ENCODE assay signal across 35 mouse cellular contexts in the genomic region with DNA sequence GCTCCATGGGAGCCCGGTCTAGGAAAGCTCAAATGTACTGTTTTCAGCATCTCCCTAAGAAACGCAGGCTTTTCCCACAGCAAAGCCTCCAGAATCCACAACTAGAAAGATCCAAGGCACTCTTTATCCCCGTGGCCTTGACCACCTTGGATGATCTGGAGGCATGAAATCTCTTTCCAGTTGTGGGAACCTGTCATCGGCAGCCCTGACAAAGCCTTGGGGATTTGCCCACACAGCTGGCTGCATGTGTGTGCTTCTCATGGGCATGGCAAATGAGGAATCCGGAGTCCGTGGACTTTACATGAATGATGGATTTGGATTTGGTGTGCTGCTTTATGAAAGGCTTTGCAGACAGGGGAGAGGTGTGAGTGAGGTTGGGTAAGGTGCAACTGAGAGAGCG. TPM values are rescaled to one million over a fixed set of nuclear protein-coding genes. Genes with fewer than 3 reads are reported as not detected.
DNase-seq lines count a peak whose midpoint lies in the region; ATAC-seq and TF ChIP-seq lines count a peak whose summit lies in the region.
"Had no signal": no experiment of that assay in that cellular context is flagged by ENCODE, and none has a peak within 500 bp of the region (broad histone marks: within the 10 kb centered on the region; RNA-seq: fewer than 3 reads in every experiment).

No protein-coding gene starts in this region.

- no peak overlapping the region for H3K4me2 ChIP-seq in embryonic facial prominence, embryonic 14.5 days (ENCODE audit: low read depth, low read length)
- H3K4me2 ChIP-seq in midbrain, embryonic 11.5 days = no peak overlapping the region
- H3K4me2 ChIP-seq in midbrain, postnatal 0 days (ENCODE audit: low read depth, low read length, poor library complexity, severe bottlenecking) = no peak overlapping the region
- H3K4me2 ChIP-seq: embryonic facial prominence, embryonic 13.5 days; forebrain, embryonic 13.5 days; heart, embryonic 13.5 days; hindbrain, embryonic 14.5 days had no signal

- H3K9me3 ChIP-seq in embryonic facial prominence, embryonic 14.5 days (ENCODE audit: control insufficient read depth, low read length) = no peaks in the 10 kb centered on the region
- H3K9me3 ChIP-seq in embryonic facial prominence, embryonic 10.5 days = no peaks in the 10 kb centered on the region
- no peaks in the 10 kb centered on the region for H3K9me3 ChIP-seq in midbrain, embryonic 11.5 days (ENCODE audit: control insufficient read depth, low read length)
- no peaks in the 10 kb centered on the region for H3K9me3 ChIP-seq in midbrain, postnatal 0 days (ENCODE audit: low read length)
- H3K9me3 ChIP-seq: embryonic facial prominence, embryonic 13.5 days; forebrain, embryonic 10.5 days; forebrain, embryonic 13.5 days; G1E; heart, embryonic 10.5 days had no signal

- peaks cover 3% of the 10 kb centered on the region; the same call in 1 of the 2 replicates for H3K4me1 ChIP-seq in embryonic facial prominence, embryonic 14.5 days (ENCODE audit: control insufficient read depth, insufficient read depth, low read length)
- no peaks in the 10 kb centered on the region for H3K4me1 ChIP-seq in embryonic facial prominence, embryonic 10.5 days
- H3K4me1 ChIP-seq in midbrain, embryonic 11.5 days (ENCODE audit: control insufficient read depth, insufficient read depth, low read length) = no peaks in the 10 kb centered on the region
- H3K4me1 ChIP-seq in midbrain, postnatal 0 days (ENCODE audit: insufficient read depth, low read length) = no peaks in the 10 kb centered on the region
- H3K4me1 ChIP-seq: forebrain, embryonic 10.5 days; heart, embryonic 10.5 days; heart, embryonic 13.5 days had no signal

- no peak overlapping the region for H3K27ac ChIP-seq in embryonic facial prominence, embryonic 14.5 days (replicated peaks; ENCODE audit: low read depth, low read length)
- no peak overlapping the region for H3K27ac ChIP-seq in embryonic facial prominence, embryonic 10.5 days (replicated peaks)
- no peak overlapping the region for H3K27ac ChIP-seq in midbrain, embryonic 11.5 days (ENCODE audit: low read depth, low read length)
- no peak overlapping the region for H3K27ac ChIP-seq in midbrain, postnatal 0 days (ENCODE audit: low read depth, low read length)
- H3K27ac ChIP-seq: embryonic facial prominence, embryonic 13.5 days; forebrain, embryonic 10.5 days; forebrain, embryonic 13.5 days; gastrocnemius, adult 2 months; heart, adult 2 months; heart, embryonic 10.5 days; heart, embryonic 13.5 days; hindbrain, embryonic 14.5 days; hindbrain, postnatal 0 days had no signal

- ATAC-seq in embryonic facial prominence, embryonic 14.5 days (ENCODE audit: low read depth) = peak; percentile 80
- ATAC-seq in midbrain, embryonic 11.5 days (ENCODE audit: low FRiP score) = no peak
- ATAC-seq in midbrain, postnatal 0 days (ENCODE audit: low FRiP score) = no peak
- ATAC-seq: forebrain, embryonic 13.5 days; forebrain, embryonic 16.5 days; hindbrain, postnatal 0 days; inflammation-experienced regulatory T-cells, adult 6 months; intestine, embryonic 16.5 days; Patski had no signal

- TF ChIP-seq CTCF in midbrain, postnatal 0 days (IDR thresholded peaks at IDR 0.05) = no peak

- DNase-seq in embryonic facial prominence, embryonic 14.5 days (ENCODE audit: low spot score) = peak; percentile 73
- no peak for DNase-seq in embryonic facial prominence, embryonic 10.5 days (ENCODE audit: low spot score)
- DNase-seq in midbrain, embryonic 11.5 days (ENCODE audit: low spot score, missing footprints) = peak; percentile 35
- no peak for DNase-seq in midbrain, postnatal 0 days (ENCODE audit: low spot score)
- DNase-seq in mesoderm, embryonic 11.5 days (ENCODE audit: low read depth, low spot score) = peak; percentile 35
- no peak for DNase-seq in cerebellum, postnatal 14 days
- DNase-seq: adrenal gland, postnatal 10 days; adrenal gland, postnatal 36 days; B cell, adult 2 months; cerebellum, adult 11 months; cerebellum, adult 2 months; cerebellum, adult 9-11 months; cerebellum, postnatal 36 days; gastrocnemius, adult 2 months; gastrocnemius, postnatal 36 days; heart, adult 2 months; heart, postnatal 14 days; heart, postnatal 4 days had no signal

- H3K9ac ChIP-seq in embryonic facial prominence, embryonic 14.5 days (ENCODE audit: low read depth, low read length) = no peak overlapping the region
- no peak overlapping the region for H3K9ac ChIP-seq in midbrain, embryonic 11.5 days (ENCODE audit: low read length)
- H3K9ac ChIP-seq in midbrain, postnatal 0 days (replicated peaks; ENCODE audit: low read length, poor library complexity, severe bottlenecking) = no peak overlapping the region
- H3K9ac ChIP-seq: embryonic facial prominence, embryonic 13.5 days; forebrain, embryonic 13.5 days; heart, embryonic 13.5 days; hindbrain, embryonic 14.5 days had no signal

- H3K4me3 ChIP-seq in embryonic facial prominence, embryonic 14.5 days (ENCODE audit: low read depth, low read length) = no peak overlapping the region
- H3K4me3 ChIP-seq in embryonic facial prominence, embryonic 10.5 days = no peak overlapping the region
- no peak overlapping the region for H3K4me3 ChIP-seq in midbrain, embryonic 11.5 days (ENCODE audit: low read depth, low read length)
- no peak overlapping the region for H3K4me3 ChIP-seq in midbrain, postnatal 0 days (ENCODE audit: low read depth, low read length)
- H3K4me3 ChIP-seq: embryonic facial prominence, embryonic 13.5 days; forebrain, embryonic 10.5 days; forebrain, embryonic 13.5 days; gastrocnemius, adult 2 months; heart, adult 2 months; heart, embryonic 10.5 days; heart, embryonic 13.5 days had no signal

- no peaks in the 10 kb centered on the region for H3K36me3 ChIP-seq in embryonic facial prominence, embryonic 14.5 days (ENCODE audit: control insufficient read depth, insufficient read depth, low read length)
- no peaks in the 10 kb centered on the region for H3K36me3 ChIP-seq in embryonic facial prominence, embryonic 10.5 days (replicated peaks)
- H3K36me3 ChIP-seq in midbrain, embryonic 11.5 days (ENCODE audit: control insufficient read depth, insufficient read depth, low read length) = no peaks in the 10 kb centered on the region
- H3K36me3 ChIP-seq in midbrain, postnatal 0 days (ENCODE audit: insufficient read depth, low read length) = no peaks in the 10 kb centered on the region
- H3K36me3 ChIP-seq: embryonic facial prominence, embryonic 13.5 days; forebrain, embryonic 10.5 days; G1E; heart, embryonic 10.5 days; heart, embryonic 13.5 days had no signal

- 50% methylated on average over 7 of the region's 7 CpGs for WGBS in embryonic facial prominence, embryonic 14.5 days
- WGBS in embryonic facial prominence, embryonic 10.5 days = 85% methylated on average over 7 of the region's 7 CpGs
- WGBS in midbrain, embryonic 11.5 days = 82% methylated on average over 7 of the region's 7 CpGs
- WGBS in midbrain, postnatal 0 days = 65% methylated on average over 7 of the region's 7 CpGs

- H3K27me3 ChIP-seq in embryonic facial prominence, embryonic 14.5 days (replicated peaks; ENCODE audit: control insufficient read depth, insufficient read depth, low read length) = no peaks in the 10 kb centered on the region
- no peaks in the 10 kb centered on the region for H3K27me3 ChIP-seq in embryonic facial prominence, embryonic 10.5 days (replicated peaks; ENCODE audit: low read depth, poor library complexity, severe bottlenecking)
- H3K27me3 ChIP-seq in midbrain, embryonic 11.5 days (ENCODE audit: control insufficient read depth, insufficient read depth, low read length) = no peaks in the 10 kb centered on the region
- no peaks in the 10 kb centered on the region for H3K27me3 ChIP-seq in midbrain, postnatal 0 days (ENCODE audit: insufficient read depth, low read length)
- H3K27me3 ChIP-seq: CH12.LX; embryonic facial prominence, embryonic 13.5 days; forebrain, embryonic 13.5 days; heart, embryonic 13.5 days had no signal

RNA-seq across cellular contexts. Expression of gene Cnga3, which starts 46.3 kb away (rescaled TPM):
- 0.21 and 0.22 TPM in 2 replicates for polyA plus RNA-seq in embryonic facial prominence, embryonic 14.5 days (2014; fragmentation: Nextera tagmentation; extraction: Ambion mirVana)
- not detected in 2 replicates for polyA plus RNA-seq in embryonic facial prominence, embryonic 10.5 days (2016; fragmentation: Nextera tagmentation; extraction: Ambion mirVana)
- polyA plus RNA-seq in midbrain, embryonic 11.5 days (2014; fragmentation: Nextera tagmentation; extraction: Ambion mirVana) = not detected in 2 replicates
- 0.71 and 0.90 TPM in 2 replicates for total RNA-seq in midbrain, postnatal 0 days (2014; rRNA removed)
- 0.42 and 0.62 TPM in 2 replicates for polyA plus RNA-seq in midbrain, postnatal 0 days (2015; fragmentation: Nextera tagmentation; extraction: Ambion mirVana)
- total RNA-seq: granulocyte monocyte progenitor cell, adult 5-6 weeks; heart, postnatal 4 days had no signal
- polyA plus RNA-seq: cortical plate, adult 2 months; forebrain, embryonic 10.5 days; G1E; heart, embryonic 13.5 days; heart, embryonic 16.5 days; hindbrain, embryonic 11.5 days; inflammation-experienced regulatory T-cells, adult 6 months; Patski had no signal

Comparison
In these comparisons a context has a peak if more than half of its experiments do, and no peak if none do; other contexts are left out.
1. DNase-seq: peak in embryonic facial prominence, embryonic 14.5 days (single experiment), midbrain, embryonic 11.5 days (single experiment) and mesoderm, embryonic 11.5 days (single experiment); none in embryonic facial prominence, embryonic 10.5 days (single experiment), midbrain, postnatal 0 days (single experiment) and cerebellum, postnatal 14 days (0 of 2).